ENCODE assay signal across 19 mouse cellular contexts in genomic region chr16:44018986-44019548, GRCm38 (mm10). TPM values are rescaled to one million over a fixed set of nuclear protein-coding genes. Genes with fewer than 3 reads are reported as not detected.
DNase-seq lines count a peak whose midpoint lies in the region; ATAC-seq lines count a peak whose summit lies in the region.
"Had no signal": no experiment of that assay in that cellular context is flagged by ENCODE, and none has a peak within 500 bp of the region (broad histone marks: within the 10 kb centered on the region; RNA-seq: fewer than 3 reads in every experiment).

No protein-coding gene starts in this region.

- peak overlapping the region; percentile 50 for H3K4me2 ChIP-seq in heart, embryonic 12.5 days
- no peak overlapping the region for H3K4me2 ChIP-seq in lung, embryonic 15.5 days
- no peak overlapping the region for H3K4me2 ChIP-seq in forebrain, embryonic 11.5 days (ENCODE audit: low read depth, low read length, severe bottlenecking)
- H3K4me2 ChIP-seq: hindbrain, embryonic 15.5 days had no signal

- WGBS in heart, embryonic 12.5 days = 65% methylated on average over 2 of the region's 2 CpGs
- WGBS in lung, embryonic 15.5 days = 59% methylated on average over 2 of the region's 2 CpGs
- 88% methylated on average over 2 of the region's 2 CpGs for WGBS in forebrain, embryonic 11.5 days

- no peaks in the 10 kb centered on the region for H3K27me3 ChIP-seq in heart, embryonic 12.5 days (replicated peaks)
- no peaks in the 10 kb centered on the region for H3K27me3 ChIP-seq in lung, embryonic 15.5 days
- no peaks in the 10 kb centered on the region for H3K27me3 ChIP-seq in forebrain, embryonic 11.5 days (ENCODE audit: control insufficient read depth, insufficient read depth, low read length)
- H3K27me3 ChIP-seq: hindbrain, embryonic 15.5 days; intestine, embryonic 15.5 days had no signal

- no peak overlapping the region for H3K4me3 ChIP-seq in heart, embryonic 12.5 days
- H3K4me3 ChIP-seq in lung, embryonic 15.5 days = no peak overlapping the region
- H3K4me3 ChIP-seq in forebrain, embryonic 11.5 days (ENCODE audit: low read depth, low read length) = no peak overlapping the region
- H3K4me3 ChIP-seq: hindbrain, embryonic 15.5 days; intestine, embryonic 15.5 days had no signal

- ATAC-seq in heart, embryonic 12.5 days (ENCODE audit: insufficient number of reproducible peaks, low FRiP score) = no peak
- ATAC-seq in lung, embryonic 15.5 days (ENCODE audit: borderline replicate concordance, extremely low read depth, low FRiP score, low TSS enrichment) = peak; percentile 11; the same call in 1 of the 2 replicates
- peak; percentile 47 for ATAC-seq in erythroid progenitor cell, adult 5-6 weeks (replicated peaks; ENCODE audit: low FRiP score, poor library complexity, severe bottlenecking)
- ATAC-seq in megakaryocyte progenitor cell, adult 5-6 weeks (replicated peaks; ENCODE audit: poor library complexity) = 0 out of 2 replicates have a peak, but pooled peaks have one; percentile 10
- no peak for ATAC-seq in forebrain, embryonic 11.5 days (replicated peaks; ENCODE audit: low FRiP score)
- ATAC-seq: forebrain, embryonic 14.5 days had no signal

- DNase-seq in heart, postnatal 10 days = no peak
- DNase-seq in lung, postnatal 36 days = no peak
- no peak for DNase-seq in B cell, adult 2 months
- no peak for DNase-seq in forebrain, embryonic 11.5 days (ENCODE audit: low spot score)
- DNase-seq: cerebellum, adult 18-20 months; cerebellum, postnatal 36 days; gastrocnemius, postnatal 14 days; kidney, adult 9 months; kidney, postnatal 25 days; left cerebral cortex, postnatal 4 days; retina, postnatal 1 day; thymus, postnatal 14 days had no signal

- H3K4me1 ChIP-seq in heart, embryonic 12.5 days (replicated peaks) = peaks cover 18% of the 10 kb centered on the region
- peaks cover 13% of the 10 kb centered on the region for H3K4me1 ChIP-seq in lung, embryonic 15.5 days
- no peaks in the 10 kb centered on the region for H3K4me1 ChIP-seq in forebrain, embryonic 11.5 days (replicated peaks; ENCODE audit: control insufficient read depth, insufficient read depth, low read length)
- H3K4me1 ChIP-seq: hindbrain, embryonic 15.5 days had no signal

- H3K9ac ChIP-seq in heart, embryonic 12.5 days = no peak overlapping the region
- H3K9ac ChIP-seq in lung, embryonic 15.5 days = no peak overlapping the region
- H3K9ac ChIP-seq in forebrain, embryonic 11.5 days (ENCODE audit: low read length) = no peak overlapping the region
- H3K9ac ChIP-seq: hindbrain, embryonic 15.5 days; intestine, embryonic 15.5 days had no signal

- H3K9me3 ChIP-seq in heart, embryonic 12.5 days (replicated peaks) = no peaks in the 10 kb centered on the region
- H3K9me3 ChIP-seq in lung, embryonic 15.5 days = no peaks in the 10 kb centered on the region
- no peaks in the 10 kb centered on the region for H3K9me3 ChIP-seq in forebrain, embryonic 11.5 days (ENCODE audit: control insufficient read depth, low read length)
- H3K9me3 ChIP-seq: hindbrain, embryonic 15.5 days; intestine, embryonic 15.5 days had no signal

- no peaks in the 10 kb centered on the region for H3K36me3 ChIP-seq in heart, embryonic 12.5 days
- no peaks in the 10 kb centered on the region for H3K36me3 ChIP-seq in lung, embryonic 15.5 days
- H3K36me3 ChIP-seq in forebrain, embryonic 11.5 days (ENCODE audit: control insufficient read depth, insufficient read depth, low read length) = no peaks in the 10 kb centered on the region
- H3K36me3 ChIP-seq: hindbrain, embryonic 15.5 days; intestine, embryonic 15.5 days had no signal

- intact Hi-C loops in heart, postnatal 10 days (cut with DNase I) = no loop called here

- peak overlapping the region; percentile 30 for H3K27ac ChIP-seq in heart, embryonic 12.5 days (ENCODE audit: poor library complexity, severe bottlenecking)
- no peak overlapping the region; the same call in 1 of the 2 replicates for H3K27ac ChIP-seq in lung, embryonic 15.5 days
- H3K27ac ChIP-seq in forebrain, embryonic 11.5 days (ENCODE audit: low read depth, low read length) = no peak overlapping the region
- H3K27ac ChIP-seq: hindbrain, embryonic 15.5 days; intestine, embryonic 15.5 days had no signal

RNA-seq across cellular contexts. Expression of gene Zdhhc23, which starts 39.5 kb away (rescaled TPM):
- 1.8 and 2.2 TPM in 2 replicates for polyA plus RNA-seq in heart, embryonic 12.5 days (2016; fragmentation: Nextera tagmentation; extraction: Ambion mirVana)
- 1 to 10 TPM in 1 of 2 experiments, under 1 TPM in 1; 0.93 to 1.2 TPM for total RNA-seq in heart, postnatal 10 days (2021)
- 1.4 TPM in 2 replicates for polyA plus RNA-seq in lung, embryonic 15.5 days (2015; fragmentation: Nextera tagmentation; extraction: Ambion mirVana)
- total RNA-seq in erythroid progenitor cell, adult 5-6 weeks (2015; ENCODE audit: low replicate concordance) = 1.7 and 2.2 TPM in 2 replicates
- 0.51 TPM in 1 of 2 replicates, not detected in the other for total RNA-seq in erythroid progenitor cell, adult 5-6 weeks (2017; ENCODE audit: low replicate concordance)
- 0.59 and 1.4 TPM in 2 replicates for total RNA-seq in megakaryocyte progenitor cell, adult 5-6 weeks (2015)
- total RNA-seq in megakaryocyte progenitor cell, adult 5-6 weeks (2017) = 0.54 and 0.62 TPM in 2 replicates
- polyA plus RNA-seq in forebrain, embryonic 11.5 days (2014; fragmentation: Nextera tagmentation; extraction: Ambion mirVana) = 0.49 and 0.86 TPM in 2 replicates

RNA-seq across cellular contexts. Expression of gene Gramd1c, which starts 44.1 kb away (rescaled TPM):
- 7.6 and 9.3 TPM in 2 replicates for polyA plus RNA-seq in heart, embryonic 12.5 days (2016; fragmentation: Nextera tagmentation; extraction: Ambion mirVana)
- total RNA-seq in heart, postnatal 10 days (2021) = 1 to 10 TPM; 1.1 to 1.4 TPM
- 6.7 and 7.0 TPM in 2 replicates for polyA plus RNA-seq in lung, embryonic 15.5 days (2015; fragmentation: Nextera tagmentation; extraction: Ambion mirVana)
- 0.84 and 2.5 TPM in 2 replicates for total RNA-seq in erythroid progenitor cell, adult 5-6 weeks (2015; ENCODE audit: low replicate concordance)
- total RNA-seq in erythroid progenitor cell, adult 5-6 weeks (2017; ENCODE audit: low replicate concordance) = 1.2 and 2.1 TPM in 2 replicates
- total RNA-seq in megakaryocyte progenitor cell, adult 5-6 weeks (2015) = 1.6 and 1.9 TPM in 2 replicates
- total RNA-seq in megakaryocyte progenitor cell, adult 5-6 weeks (2017) = 1.4 and 3.2 TPM in 2 replicates
- 3.1 and 3.5 TPM in 2 replicates for polyA plus RNA-seq in forebrain, embryonic 11.5 days (2014; fragmentation: Nextera tagmentation; extraction: Ambion mirVana)

Comparison
In these comparisons a context has a peak if more than half of its experiments do, and no peak if none do; other contexts are left out.
1. ATAC-seq: peak in lung, embryonic 15.5 days (single experiment), erythroid progenitor cell, adult 5-6 weeks (single experiment) and megakaryocyte progenitor cell, adult 5-6 weeks (single experiment); none in heart, embryonic 12.5 days (single experiment) and forebrain, embryonic 11.5 days (single experiment).